Mouse (Mus musculus) myocyte (in vitro differentiated cells): ENCODE measurements at regions not wholly inside any gene's neighbourhood (a gene's known extent, or its start where the extent isn't known, plus 50 kb on each side); places are given as distances from the start of the nearest gene placed in this dataset.

Experiments used
- H3K27me3 ChIP-seq: one replicate; pipeline ENCODE4 v1.6.1; 2011; ENCODE audit not compliant: control insufficient read depth, insufficient read depth, insufficient read length
- H3K36me3 ChIP-seq: one replicate; pipeline ENCODE4 v1.6.1; 2011; ENCODE audit not compliant: control insufficient read depth, insufficient read depth
- H3K4me2 ChIP-seq: one replicate; pipeline ENCODE4 v1.6.1; 2011; ENCODE audit warnings: low read depth, control low read depth
- H3K4me3 ChIP-seq: one replicate; pipeline ENCODE4 v1.5.1; 2011; ENCODE audit warnings: mild to moderate bottlenecking, control low read depth, moderate library complexity
- H3K79me2 ChIP-seq: one replicate; pipeline ENCODE4 v1.6.1; 2011; ENCODE audit not compliant: control insufficient read depth, insufficient read depth
- H3ac ChIP-seq: one replicate; pipeline ENCODE4 v1.6.1; 2011; ENCODE audit not compliant: control insufficient read depth, insufficient read length
- CEBPB ChIP-seq: IDR thresholded peaks from 2 replicates; pipeline ENCODE4 v1.6.1; 2011; ENCODE audit warnings: mild to moderate bottlenecking, moderate library complexity; ENCODE audit not compliant: poor library complexity, insufficient read depth, severe bottlenecking
- E2F4 ChIP-seq: IDR thresholded peaks from one replicate; pipeline ENCODE4 v1.6.1; 2011; ENCODE audit warnings: mild to moderate bottlenecking, control low read depth, moderate library complexity; ENCODE audit not compliant: insufficient read depth
- MAX ChIP-seq: IDR thresholded peaks from one replicate; pipeline ENCODE4 v1.6.1; 2011; ENCODE audit warnings: low read depth, mild to moderate bottlenecking, control low read depth
- MYOD1 ChIP-seq, 3 experiments: IDR thresholded peaks; one replicate each; pipeline ENCODE4 v1.6.1; 2011; ENCODE audit warnings: control low read depth in 2 of 3, low read depth in 2 of 3, mild to moderate bottlenecking in 2 of 3, moderate library complexity in 1 of 3; ENCODE audit not compliant: insufficient read length in 2 of 3, control insufficient read depth in 1 of 3
- MYOG ChIP-seq, 3 experiments: IDR thresholded peaks; one replicate each; pipeline ENCODE4 v1.6.1; 2011; ENCODE audit warnings: control low read depth in 2 of 3, low read depth in 2 of 3, mild to moderate bottlenecking in 2 of 3; ENCODE audit not compliant: insufficient read length in 2 of 3, control insufficient read depth in 1 of 3, insufficient read depth in 1 of 3
- POLR2A ChIP-seq: IDR thresholded peaks from one replicate; pipeline ENCODE4 v1.6.1; 2011; ENCODE audit warnings: low read depth, mild to moderate bottlenecking, control low read depth, moderate library complexity; ENCODE audit not compliant: insufficient read length
- POLR2AphosphoS2 ChIP-seq: IDR thresholded peaks from one replicate; pipeline ENCODE4 v1.6.1; 2011; ENCODE audit warnings: low read depth, control low read depth; ENCODE audit not compliant: insufficient read length
- REST ChIP-seq: IDR thresholded peaks from one replicate; pipeline ENCODE4 v1.6.1; 2011; ENCODE audit warnings: mild to moderate bottlenecking, control low read depth, moderate library complexity; ENCODE audit not compliant: insufficient read depth, insufficient read length
- SRF ChIP-seq: IDR thresholded peaks from one replicate; pipeline ENCODE4 v1.6.1; 2011; ENCODE audit warnings: low read depth; ENCODE audit not compliant: control insufficient read depth, insufficient read length
- TCF12 ChIP-seq: IDR thresholded peaks from one replicate; pipeline ENCODE4 v1.6.1; 2011; ENCODE audit warnings: mild to moderate bottlenecking, control low read depth; ENCODE audit not compliant: poor library complexity, insufficient read depth, severe bottlenecking
- TCF3 ChIP-seq: IDR thresholded peaks from one replicate; pipeline ENCODE4 v1.6.1; 2011; ENCODE audit warnings: low read depth, control low read depth; ENCODE audit not compliant: insufficient read length
- USF1 ChIP-seq: IDR thresholded peaks from one replicate; pipeline ENCODE4 v1.6.1; 2011; ENCODE audit warnings: low read depth, mild to moderate bottlenecking, control low read depth, moderate library complexity

GRCm38 (mm10) chr7:125334769-125335168, 109.7 kb upstream of the Kdm8 start:
- Histone ChIP-seq H3K4me2 (no peak overlapping the region), H3K4me3 (no peak overlapping the region), H3K27me3 (no peaks in the 10 kb centered on the region), H3K79me2 (no peaks in the 10 kb centered on the region), H3ac (no peak overlapping the region), H3K36me3 (no peaks in the 10 kb centered on the region)
- TF ChIP-seq MAX: no peak
- no peak for TF ChIP-seq TCF12
- TF ChIP-seq TCF3: no peak
- no peak for TF ChIP-seq REST
- TF ChIP-seq POLR2AphosphoS2: no peak
- TF ChIP-seq CEBPB: no peak
- no peak for TF ChIP-seq MYOG (IDR thresholded peaks at IDR 0.05; ENCODE audit: control insufficient read depth in 1 of 3, insufficient read depth in 1 of 3, insufficient read length in 2 of 3, low read depth in 2 of 3)
- no peak for TF ChIP-seq USF1
- TF ChIP-seq MYOD1 (IDR thresholded peaks at IDR 0.05; ENCODE audit: control insufficient read depth in 1 of 3, insufficient read length in 2 of 3, low read depth in 2 of 3): no peak
- TF ChIP-seq SRF: no peak
- TF ChIP-seq E2F4: no peak
- no peak for TF ChIP-seq POLR2A

GRCm38 (mm10) chr7:125335586-125336165, 108.8 kb upstream of the Kdm8 start:
- no peak overlapping the region for H3K4me2 ChIP-seq
- TF ChIP-seq TCF3 (no peak), CEBPB (no peak), REST (no peak), POLR2A (no peak), SRF (no peak), MYOD1 (IDR thresholded peaks at IDR 0.05; ENCODE audit: control insufficient read depth in 1 of 3, insufficient read length in 2 of 3, low read depth in 2 of 3) (no peak), E2F4 (no peak), TCF12 (no peak), MAX (no peak)

GRCm38 (mm10) chr7:125336826-125337225, 107.7 kb upstream of the Kdm8 start:
- no peak for TF ChIP-seq USF1
- no peak for TF ChIP-seq REST
- TF ChIP-seq POLR2AphosphoS2: no peak
- no peak for TF ChIP-seq MYOG (IDR thresholded peaks at IDR 0.05; ENCODE audit: control insufficient read depth in 1 of 3, insufficient read depth in 1 of 3, insufficient read length in 2 of 3, low read depth in 2 of 3)
- TF ChIP-seq CEBPB: no peak
- no peak for TF ChIP-seq TCF12
- TF ChIP-seq SRF: no peak
- TF ChIP-seq TCF3: no peak
- no peak for TF ChIP-seq MAX
- no peak for TF ChIP-seq MYOD1 (IDR thresholded peaks at IDR 0.05; ENCODE audit: control insufficient read depth in 1 of 3, insufficient read length in 2 of 3, low read depth in 2 of 3)
- TF ChIP-seq E2F4: no peak

More at GRCm38 (mm10) chr7:125335586-125336165, 108.8 kb upstream of the Kdm8 start:
- no peak overlapping the region for H3ac ChIP-seq
- H3K79me2 ChIP-seq: no peaks in the 10 kb centered on the region
- H3K27me3 ChIP-seq: no peaks in the 10 kb centered on the region
- H3K4me3 ChIP-seq: no peak overlapping the region
- H3K36me3 ChIP-seq: no peaks in the 10 kb centered on the region

GRCm38 (mm10) chr7:125338177-125338751, 106.2 kb upstream of the Kdm8 start:
- no peak overlapping the region for H3ac ChIP-seq
- H3K36me3 ChIP-seq: no peaks in the 10 kb centered on the region
- no peaks in the 10 kb centered on the region for H3K27me3 ChIP-seq
- H3K4me3 ChIP-seq: no peak overlapping the region
- no peak overlapping the region for H3K4me2 ChIP-seq
- no peaks in the 10 kb centered on the region for H3K79me2 ChIP-seq
- TF ChIP-seq POLR2A (no peak), MAX (no peak), CEBPB (no peak), MYOG (IDR thresholded peaks at IDR 0.05; ENCODE audit: control insufficient read depth in 1 of 3, insufficient read depth in 1 of 3, insufficient read length in 2 of 3, low read depth in 2 of 3) (no peak), USF1 (no peak), TCF12 (no peak), E2F4 (no peak), TCF3 (no peak), POLR2AphosphoS2 (no peak), REST (no peak), MYOD1 (IDR thresholded peaks at IDR 0.05; ENCODE audit: control insufficient read depth in 1 of 3, insufficient read length in 2 of 3, low read depth in 2 of 3) (no peak), SRF (no peak)

More at GRCm38 (mm10) chr7:125336826-125337225, 107.7 kb upstream of the Kdm8 start:
- H3K36me3 ChIP-seq: no peaks in the 10 kb centered on the region
- H3K4me2 ChIP-seq: no peak overlapping the region
- H3K79me2 ChIP-seq: no peaks in the 10 kb centered on the region
- no peaks in the 10 kb centered on the region for H3K27me3 ChIP-seq
- H3K4me3 ChIP-seq: no peak overlapping the region
- H3ac ChIP-seq: no peak overlapping the region
